Mouse (Mus musculus): Measurements from ENCODE around the gene Arid1a.

Arid1a gene

DNA sequence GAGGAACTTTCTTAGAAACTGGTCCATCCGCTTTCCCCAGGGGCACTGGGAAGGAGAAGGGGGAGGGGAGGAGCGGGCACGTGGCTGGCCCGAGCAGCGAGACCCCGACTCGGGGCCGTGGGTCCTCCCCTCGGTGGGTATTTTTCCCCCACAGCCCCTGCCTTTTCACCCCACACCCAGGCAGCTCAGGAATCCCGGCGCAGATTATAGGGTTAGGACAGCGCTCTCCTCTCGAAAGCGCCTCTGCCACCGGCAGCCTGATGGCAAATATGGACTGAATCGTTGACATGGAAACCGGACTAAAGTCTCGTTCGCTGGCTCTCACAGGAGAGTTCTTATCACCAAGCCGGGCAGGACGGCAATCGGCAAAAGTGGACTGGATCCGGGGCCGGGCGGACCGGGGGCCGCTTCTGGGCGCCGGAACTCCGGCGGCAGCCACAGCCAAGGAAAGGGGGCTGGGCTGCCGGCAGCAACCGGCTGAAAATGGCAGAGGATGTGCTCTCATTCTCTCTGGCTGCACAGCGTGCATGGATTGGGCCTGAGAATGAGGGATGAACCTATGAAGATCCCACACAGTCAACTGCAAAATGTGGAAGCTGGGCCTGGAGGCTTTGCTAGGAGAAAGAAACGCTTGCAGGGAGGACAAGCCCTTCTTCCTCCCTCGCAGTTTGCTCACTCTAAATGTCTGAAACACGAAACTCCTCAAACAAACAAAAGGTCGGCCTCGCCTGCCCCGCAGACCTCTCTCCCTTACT lies at the start of gene Arid1a:
Gene Arid1a (minus strand): TSS at position 256 of the 755 bp plus-strand sequence.
- in situ Hi-C loops (cut with MboI) = loop anchor here (5.0 kb wide), 1 partner anchor 46 kb away; no protein-coding TSS in a partner anchor

DNA sequence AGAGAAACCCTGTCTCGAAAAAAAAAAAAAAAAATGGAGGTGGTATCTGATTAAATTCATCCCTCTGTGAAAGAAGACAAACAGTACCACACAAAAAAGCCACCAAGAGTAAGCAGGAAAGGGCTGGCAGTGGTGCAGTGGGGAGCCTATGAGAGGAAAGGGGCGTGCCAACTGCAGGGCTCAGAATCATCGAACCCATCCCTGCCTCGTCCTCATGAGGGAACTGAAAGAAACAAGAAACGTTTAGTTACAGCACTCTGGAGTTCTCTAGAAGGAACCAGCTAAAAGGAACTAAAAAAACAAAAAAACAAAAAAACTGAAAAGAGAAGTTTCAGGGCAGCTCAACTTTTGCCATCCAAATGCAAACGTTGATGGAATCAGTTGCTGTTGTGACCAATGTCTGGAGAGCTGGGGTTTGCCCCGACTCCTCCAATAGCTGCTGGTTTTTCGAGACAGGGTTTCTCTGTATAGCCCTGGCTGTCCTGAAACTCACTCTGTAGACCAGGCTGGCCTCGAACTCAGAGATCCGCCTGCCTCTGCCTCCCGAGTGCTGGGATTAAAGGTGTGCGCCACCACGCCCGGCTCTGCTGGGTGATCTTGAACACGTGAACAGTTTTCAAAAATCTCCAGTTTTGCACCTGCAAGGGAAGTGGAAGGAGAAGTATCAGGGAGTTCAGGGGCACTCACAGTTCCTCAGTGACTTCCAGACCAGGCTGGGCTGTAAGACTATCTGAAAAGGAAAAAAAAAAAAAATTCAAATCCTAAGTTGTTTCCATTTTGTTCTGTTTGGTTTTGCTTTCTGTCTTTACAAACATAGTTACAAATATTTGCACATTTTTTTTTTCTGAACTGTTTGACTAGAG lies 48.1 kb upstream of the Arid1a start:
- in situ Hi-C loops (cut with MboI) = loop anchor here (5.0 kb wide), 1 partner anchor 47 kb away; the partner anchor contains the start of gene Arid1a

DNA sequence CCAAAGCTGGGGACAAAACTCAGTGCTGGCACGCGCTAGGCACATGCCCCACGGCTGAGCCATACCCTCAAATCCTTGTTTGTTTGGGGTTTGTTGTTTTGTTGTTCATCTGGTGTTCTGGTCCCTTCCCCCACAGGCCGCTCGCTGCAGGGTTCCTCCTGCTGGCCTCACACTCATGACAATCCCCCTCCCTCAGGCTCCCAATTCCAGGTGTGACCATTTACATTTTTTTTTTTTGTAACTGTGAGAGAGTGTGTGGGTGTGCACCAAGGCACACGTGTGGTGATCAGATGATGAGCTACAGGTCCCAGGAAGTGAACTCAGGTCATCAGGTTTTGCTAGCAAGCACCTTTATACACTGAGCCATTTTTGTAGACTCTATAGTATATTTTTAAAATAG lies 44.0 kb upstream of the Arid1a start:
- in situ Hi-C loops (cut with MboI) = loop anchor here (5.0 kb wide), 1 partner anchor 43 kb away; the partner anchor contains the start of gene Arid1a

DNA sequence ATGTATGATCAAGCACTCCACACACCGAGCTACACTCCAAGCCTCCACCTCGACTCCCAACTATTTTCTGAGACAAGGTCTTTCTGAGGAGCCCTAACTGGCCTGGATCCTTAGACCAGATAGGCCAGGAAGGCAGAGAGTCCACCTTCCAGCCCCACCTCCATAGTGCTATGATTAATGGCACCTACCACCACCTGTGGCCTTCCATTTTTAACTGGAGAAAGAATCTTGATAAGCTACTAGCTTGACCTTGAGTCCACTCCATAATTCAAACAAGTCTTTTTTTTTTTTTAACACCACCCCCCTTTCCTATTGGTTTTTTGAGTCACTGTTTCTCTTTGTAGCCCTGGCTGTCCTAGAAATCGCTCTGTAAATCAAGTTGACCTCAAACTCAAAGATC lies 36.7 kb upstream of the Arid1a start:
- in situ Hi-C loops (cut with MboI) = no loop called here

DNA sequence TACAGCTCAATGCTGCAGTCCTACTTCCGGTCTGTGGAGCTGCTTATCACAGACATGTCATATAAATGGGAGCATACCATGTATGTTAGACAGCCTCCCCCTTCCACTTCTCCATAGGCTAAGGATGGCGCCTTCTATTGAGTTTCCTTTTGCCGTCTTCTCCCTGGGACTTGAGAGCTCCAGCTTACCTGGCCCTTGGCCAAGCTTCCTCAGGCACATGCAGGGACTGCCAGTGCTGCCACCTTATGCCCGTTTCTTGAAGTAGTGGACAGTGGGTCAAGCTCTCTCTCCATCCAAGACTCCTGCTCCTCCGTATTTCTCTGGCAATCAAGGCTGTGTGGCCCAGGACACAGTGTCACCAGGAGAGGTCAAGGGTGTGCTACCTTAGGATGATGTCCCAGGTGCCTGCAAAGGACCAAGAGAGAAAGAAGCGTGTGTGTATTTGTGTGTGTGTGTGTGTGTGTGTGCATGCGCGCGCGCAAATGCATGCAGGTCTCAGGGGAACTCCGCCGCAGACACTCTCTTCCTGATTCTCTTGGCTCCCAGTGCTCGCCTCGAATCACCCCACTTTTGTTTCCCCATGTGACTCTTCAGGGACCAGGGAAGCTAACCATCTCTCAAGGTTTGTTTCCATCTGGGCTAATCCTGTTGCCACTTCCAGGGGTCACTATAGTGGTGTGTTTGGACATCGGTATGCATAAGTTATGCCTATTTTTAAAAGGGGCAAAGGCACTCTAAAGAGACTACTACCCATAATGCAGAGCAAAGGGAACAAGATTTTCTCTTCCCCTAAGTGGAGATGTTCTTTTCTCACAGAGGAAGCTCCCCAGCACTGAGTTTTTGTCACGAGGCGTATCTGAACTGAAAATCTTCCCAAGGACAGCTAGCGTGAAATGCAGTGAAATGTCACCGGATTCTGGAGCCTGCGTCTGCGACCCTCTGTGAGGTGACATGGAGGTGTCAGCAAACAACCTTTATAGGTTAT lies 18.3 kb upstream of the Arid1a start:
- in situ Hi-C loops (cut with MboI) = no loop called here

DNA sequence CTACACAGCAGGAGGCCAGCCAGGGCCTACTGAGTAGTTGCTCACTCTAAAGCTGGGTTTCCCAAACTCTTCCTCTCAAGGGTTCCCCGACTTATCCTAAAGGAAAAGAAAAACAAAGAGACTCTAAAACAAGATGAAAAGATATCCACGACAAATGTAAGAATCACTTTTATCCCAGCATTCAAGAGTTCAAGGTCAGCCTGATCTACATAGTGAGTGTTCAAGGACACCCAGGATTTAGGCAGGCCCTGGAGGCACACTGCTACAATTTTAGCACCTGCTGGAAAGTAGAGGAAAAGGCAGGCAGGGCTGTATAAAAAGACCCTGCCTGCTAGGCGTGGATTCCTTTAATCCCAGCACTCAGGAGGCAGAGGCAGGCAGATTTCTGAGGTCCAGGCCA lies 12.6 kb upstream of the Arid1a start:
- in situ Hi-C loops (cut with MboI) = no loop called here

DNA sequence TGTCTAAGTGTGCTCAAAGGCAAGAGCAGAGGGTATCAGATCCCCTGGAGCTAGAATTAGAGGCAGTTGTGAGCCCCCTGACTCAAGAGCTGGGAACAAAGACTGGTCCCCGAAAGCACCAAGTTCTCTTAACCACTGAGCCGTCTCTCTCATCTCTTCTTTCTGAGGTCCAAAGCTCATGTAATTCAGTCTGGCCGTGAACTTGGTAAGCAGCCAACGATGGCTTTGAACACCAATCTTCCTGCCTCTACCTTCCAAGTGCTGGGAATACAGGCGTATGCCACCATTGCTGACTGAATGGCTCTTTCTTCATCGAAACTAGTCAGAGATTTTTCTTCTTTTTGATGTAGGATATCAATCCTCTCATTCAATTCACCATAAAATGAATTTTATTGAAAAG lies 6.5 kb upstream of the Arid1a start:
- in situ Hi-C loops (cut with MboI) = no loop called here

DNA sequence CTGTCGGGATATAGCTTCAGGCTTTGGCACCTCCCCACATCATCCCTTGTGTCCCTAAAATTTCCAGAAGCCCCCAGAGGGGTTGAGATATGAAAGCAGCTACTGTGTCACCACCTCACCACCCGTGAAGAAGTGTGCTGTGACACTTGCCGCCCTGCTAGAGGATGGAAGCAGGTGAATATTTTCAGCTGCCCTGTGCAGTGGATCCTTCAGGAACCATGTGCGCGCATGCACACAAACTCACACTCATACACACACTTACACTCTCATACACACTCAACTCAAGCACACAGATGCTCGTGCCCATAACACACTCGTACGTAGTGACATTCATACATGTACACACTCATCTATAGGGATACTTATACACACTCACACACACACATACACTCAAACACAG lies 3.1 kb upstream of the Arid1a start:
- in situ Hi-C loops (cut with MboI) = loop anchor here (5.0 kb wide), 1 partner anchor 43 kb away; no protein-coding TSS in a partner anchor

DNA sequence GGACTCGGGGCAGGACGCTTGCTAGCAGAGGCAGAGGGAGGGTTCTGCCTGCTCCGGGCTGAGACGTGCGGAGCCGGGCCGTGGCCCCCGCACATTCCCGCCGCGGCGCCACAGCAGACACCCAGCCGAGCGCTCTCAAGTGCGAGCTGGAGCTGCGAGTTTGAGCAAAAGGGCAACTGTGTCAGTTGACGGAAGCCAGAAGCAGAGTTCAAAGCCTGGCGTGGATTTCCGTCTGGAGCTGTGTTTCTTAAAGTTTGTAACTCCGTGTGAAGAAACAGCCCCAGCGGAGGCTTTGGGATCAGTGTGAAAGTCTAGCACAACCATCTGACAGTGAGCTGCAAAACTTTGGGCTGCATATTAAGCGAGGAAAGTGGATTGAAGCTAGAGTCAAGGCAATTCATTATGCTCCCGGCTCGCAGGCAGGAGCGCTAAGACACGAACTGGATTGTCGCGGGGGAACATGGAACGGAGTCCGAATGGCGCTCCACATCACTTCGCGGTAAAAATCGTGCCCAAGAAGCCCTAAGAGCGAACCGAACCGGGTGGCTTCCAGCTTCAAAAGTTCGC lies 783 bp upstream of the Arid1a start:
- in situ Hi-C loops (cut with MboI) = loop anchor here (5.0 kb wide), 1 partner anchor 45 kb away; no protein-coding TSS in a partner anchor

DNA sequence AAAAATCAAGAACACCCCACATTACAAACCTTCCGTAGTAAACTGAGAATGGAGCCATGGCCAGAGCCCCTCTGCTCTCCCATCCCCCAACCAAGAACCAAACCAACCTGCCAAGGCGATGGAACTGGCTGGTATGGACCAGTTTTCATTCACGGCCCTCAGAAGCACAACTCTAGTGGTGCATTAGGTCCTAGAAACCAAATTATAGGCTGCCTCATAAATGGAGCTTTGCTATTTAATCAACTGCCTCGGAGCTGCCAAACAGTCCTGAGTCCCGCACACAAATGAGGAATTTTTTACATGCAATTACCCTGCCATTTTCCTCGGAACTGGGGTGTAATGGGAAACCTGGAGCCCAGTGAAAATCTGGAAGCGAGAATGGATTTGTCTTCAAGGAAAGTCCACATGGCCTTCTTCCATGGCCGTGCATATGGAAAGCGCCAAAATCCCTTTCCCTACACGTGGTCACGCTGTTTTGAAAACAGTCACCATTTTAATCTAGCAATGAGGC lies 653 bp downstream of the Arid1a start:
- in situ Hi-C loops (cut with MboI) = loop anchor here (5.0 kb wide), 1 partner anchor 46 kb away; no protein-coding TSS in a partner anchor

DNA sequence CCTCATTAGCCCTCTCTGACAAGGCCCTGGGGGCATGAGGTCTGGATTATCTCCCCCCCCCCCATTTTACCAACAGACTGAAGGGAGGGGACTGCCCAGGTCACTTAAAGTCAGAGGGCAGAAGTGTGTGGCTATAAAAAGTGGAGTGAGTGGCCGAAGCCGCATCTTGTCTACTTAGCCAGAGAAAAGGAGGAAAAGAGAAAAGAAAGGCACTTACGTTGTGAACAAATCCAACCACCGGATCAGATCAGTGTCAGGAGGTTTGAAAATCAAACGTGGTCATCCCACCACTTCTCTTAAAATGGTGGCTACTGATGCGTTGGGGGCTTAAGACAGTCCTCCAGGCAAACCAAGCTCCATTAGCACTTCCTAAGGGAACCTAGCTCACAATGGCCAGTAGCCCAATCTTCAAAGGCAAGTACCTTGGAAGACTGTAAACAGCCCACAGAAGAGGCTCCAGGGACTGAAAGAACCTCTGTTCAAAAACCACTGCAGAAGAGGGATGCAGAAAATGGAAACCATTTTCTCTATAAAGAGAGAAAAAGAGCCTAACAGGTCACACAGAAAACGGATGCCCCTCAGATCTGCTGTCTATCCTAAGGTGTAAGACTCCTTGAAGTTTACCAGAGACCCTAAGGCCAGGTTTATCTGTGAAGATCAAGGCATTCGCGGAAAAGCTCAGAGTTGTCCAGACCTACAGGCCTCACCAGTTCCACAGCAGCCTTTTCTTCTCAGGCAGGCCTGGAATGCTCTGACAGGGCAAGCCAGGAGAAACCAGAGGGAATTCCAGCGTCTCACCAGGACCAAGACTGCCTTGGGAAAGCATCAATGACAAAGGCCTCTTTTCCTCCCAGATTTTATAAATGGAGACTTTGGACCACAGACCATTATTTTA lies 1.5 kb downstream of the Arid1a start:
- in situ Hi-C loops (cut with MboI) = loop anchor here (5.0 kb wide), 2 partner anchors 47 to 78 kb away; no protein-coding TSS in a partner anchor

DNA sequence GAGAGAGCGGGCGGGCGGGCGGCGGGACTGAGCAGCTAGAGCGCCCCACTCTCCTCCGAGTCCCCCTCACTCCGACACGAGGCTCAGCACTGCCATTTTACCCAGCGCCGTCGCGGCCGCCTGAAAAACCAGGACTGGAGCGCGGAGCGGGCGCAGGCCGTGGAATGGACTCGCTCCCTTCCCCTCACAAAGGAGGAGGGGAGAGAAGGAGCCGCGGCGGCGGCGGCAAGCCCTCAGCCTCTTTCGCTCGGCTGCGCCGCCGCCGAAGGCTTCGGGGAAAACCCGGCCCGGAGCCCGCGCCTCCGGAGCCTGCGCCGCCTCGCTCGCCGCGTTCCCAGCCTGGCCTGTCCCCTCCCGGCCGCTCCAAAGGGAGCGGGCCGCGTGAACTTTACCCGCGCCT lies 2.3 kb downstream of the Arid1a start:
- in situ Hi-C loops (cut with MboI) = loop anchor here (5.0 kb wide), 1 partner anchor 77 kb away; no protein-coding TSS in a partner anchor

DNA sequence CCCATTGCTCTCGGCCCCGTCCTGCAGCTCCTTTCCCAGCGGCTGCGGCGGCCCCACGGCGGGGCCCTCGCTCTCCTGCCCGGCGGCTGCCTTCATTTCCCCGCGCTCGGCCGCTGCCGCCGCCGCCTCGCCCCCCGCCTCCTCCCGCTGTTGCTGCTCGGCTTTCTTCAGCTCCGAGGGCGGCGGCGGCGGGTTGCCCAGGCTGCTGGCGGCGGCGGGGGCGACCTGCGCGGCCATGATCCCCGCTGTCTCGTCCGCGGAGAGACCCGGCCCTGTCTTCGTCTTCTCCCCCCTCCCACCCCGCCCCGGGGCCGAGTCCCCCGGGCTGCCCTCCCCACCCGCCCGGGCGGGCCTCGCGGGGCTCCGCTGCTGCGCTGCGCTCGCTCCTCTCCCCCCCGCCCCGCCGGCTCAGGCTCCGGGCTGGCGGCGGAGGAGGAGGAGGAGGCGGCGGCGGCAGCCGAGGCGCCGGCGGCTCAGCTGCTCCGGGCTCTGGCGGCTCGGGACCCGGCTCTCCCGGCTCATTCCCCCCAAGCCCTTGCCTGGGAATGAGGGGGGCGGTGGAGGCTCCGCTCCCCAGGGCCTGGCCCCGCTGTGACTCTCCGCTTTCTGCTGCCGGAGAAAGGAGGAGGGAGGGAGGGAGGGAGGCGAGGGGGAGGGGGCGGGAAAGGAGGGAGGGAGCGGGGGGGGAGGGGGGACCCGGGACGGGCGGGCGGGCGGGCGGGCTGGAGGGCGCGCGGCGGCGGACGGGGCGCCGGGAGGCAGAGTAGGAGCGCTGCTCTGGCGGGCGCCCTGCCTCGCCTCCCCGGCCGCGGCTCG lies 3.0 kb downstream of the Arid1a start:
- in situ Hi-C loops (cut with MboI) = loop anchor here (5.0 kb wide), 1 partner anchor 76 kb away; no protein-coding TSS in a partner anchor

DNA sequence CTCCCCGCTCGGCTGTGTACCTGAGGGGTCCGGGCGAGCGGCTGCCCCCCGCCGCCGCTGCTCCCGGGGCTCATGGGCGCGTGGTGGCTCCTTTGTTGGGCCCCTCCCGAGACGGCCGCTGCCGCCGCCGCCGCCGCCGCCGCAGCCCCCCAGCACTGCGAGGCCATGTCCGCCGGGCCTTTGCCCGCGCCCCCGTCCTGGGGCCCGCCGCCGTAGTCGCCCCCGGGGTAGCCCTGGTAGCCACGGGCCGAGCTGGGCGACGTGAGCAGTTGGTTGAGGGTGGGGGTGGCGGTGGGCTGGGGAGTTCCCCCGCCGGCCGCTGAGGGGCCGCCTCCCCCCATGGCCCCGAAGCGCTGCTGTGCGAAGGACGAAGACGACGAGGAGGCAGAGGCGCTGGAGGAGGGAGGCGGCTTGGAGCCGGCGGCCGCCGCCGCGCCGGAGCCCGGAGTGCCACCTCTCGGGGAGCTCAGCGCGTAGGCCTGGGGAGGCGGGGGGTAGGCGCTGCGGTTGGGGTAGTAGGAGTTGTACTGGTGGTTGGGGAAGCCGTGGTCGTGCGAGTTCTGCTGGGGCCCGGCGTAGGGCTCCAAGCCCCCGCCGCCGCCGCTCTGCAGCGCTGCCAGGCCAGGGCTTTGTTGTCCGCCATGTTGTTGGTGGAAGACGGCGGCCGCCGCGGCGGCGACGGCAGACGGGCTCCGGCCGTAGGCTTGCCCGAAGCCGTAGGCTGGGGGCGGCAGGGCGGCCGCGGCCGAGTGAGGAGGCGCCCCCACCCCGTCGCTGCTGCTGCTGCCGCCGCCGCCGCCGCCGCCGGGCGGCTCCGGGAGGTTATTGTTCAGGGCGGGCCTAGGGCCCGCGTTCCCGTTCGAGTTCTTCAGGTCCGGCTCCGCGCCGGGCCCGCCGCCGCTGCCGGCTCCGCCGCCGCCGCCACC lies 3.9 kb downstream of the Arid1a start:
- in situ Hi-C loops (cut with MboI) = loop anchor here (5.0 kb wide), 1 partner anchor 75 kb away; no protein-coding TSS in a partner anchor

DNA sequence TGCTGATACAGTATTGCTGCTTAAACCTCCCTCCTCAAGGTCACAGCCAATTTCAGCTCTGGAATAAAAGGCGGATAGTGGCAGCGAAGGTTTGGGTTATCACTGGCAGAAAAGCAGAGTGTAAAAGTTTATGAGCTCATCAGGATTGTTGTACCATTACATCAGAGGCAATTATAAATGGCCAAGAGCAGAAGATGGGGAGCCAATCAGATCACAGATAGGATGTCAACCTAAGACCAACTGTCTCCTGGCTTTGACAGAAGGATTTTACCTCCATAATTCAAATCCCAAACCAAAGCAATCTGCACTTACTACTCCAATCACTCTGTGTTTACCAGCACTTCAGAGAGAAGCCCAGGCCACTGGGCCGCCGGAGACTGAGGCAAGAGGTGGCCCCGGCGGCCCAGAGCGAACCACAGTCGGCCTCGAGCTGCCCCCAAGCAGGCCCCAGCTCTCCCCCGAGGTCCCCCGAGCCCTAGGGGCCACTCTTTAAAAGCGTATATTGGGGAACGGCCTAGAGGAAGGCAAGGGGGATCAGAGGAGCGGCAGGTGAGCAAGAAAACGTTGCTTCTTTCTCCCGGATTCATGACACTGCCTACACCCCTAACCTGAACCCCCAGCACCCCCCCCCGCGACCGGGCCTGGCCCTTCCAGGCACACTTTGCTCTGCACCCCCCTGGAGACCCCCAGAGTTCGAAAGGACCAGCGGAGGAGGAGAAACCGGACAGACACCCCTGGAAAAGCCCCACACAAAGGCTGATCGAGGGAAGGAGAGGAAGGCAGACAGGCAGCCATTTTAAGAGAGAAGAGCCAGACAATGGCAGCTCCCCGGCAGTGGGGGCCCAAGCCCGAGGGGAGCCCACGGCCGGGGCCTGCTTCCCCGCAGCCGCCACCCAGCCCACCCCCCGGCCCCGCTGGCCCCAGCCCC lies 4.8 kb downstream of the Arid1a start:
- in situ Hi-C loops (cut with MboI) = loop anchor here (5.0 kb wide), 1 partner anchor 74 kb away; no protein-coding TSS in a partner anchor

DNA sequence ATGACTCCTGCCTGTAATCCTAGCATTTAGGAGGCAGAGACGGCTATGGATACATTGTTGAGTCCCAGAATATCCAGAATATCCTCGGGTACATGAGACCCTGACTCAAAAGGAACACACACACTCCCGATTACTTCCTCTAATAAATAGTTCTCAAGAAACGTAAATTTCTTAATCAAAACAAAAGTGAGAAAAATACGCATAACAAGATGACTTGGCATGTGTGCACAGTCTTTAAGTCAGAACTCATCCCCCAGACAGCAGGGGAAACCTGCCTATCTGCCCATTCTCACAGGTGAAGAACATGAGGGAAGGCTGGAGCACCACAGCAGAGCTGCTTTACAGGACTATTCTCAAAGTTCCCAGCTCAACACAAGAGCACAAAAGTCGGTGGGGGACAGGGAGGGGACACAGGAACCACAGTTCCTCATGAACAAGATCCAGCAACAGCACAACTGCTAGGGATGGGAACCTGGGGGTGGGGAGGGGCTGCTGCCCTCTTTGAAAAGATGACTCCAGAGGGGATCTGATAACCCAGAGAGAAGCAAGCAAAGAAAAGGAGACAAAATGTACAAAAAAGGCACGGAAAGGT lies 6.3 kb downstream of the Arid1a start:
- in situ Hi-C loops (cut with MboI) = loop anchor here (5.0 kb wide), 1 partner anchor 73 kb away; no protein-coding TSS in a partner anchor

Data from mature B cell (primary cell).